Mouse (Mus musculus): ENCODE results near the gene Stxbp4.

GRCm38 (mm10) chr11:90663618-90664297 lies 25.9 kb upstream of the Stxbp4 start:
- TF ChIP-seq POLR2A (IDR thresholded peaks at IDR 0.05; ENCODE audit: low read depth, low read length) (no peak), ZMIZ1 (IDR thresholded peaks at IDR 0.05; ENCODE audit: low read depth, low read length) (no peak), CTCF (conservative IDR thresholded peaks at IDR 0.05 in 1 of 2, IDR thresholded peaks at IDR 0.05 in 1 of 2; ENCODE audit: low read depth in 2 of 2, low read length in 2 of 2) (no peak), EP300 (IDR thresholded peaks at IDR 0.05; ENCODE audit: low read length) (no peak), MYC (IDR thresholded peaks at IDR 0.05; ENCODE audit: low read depth, low read length) (no peak), IRF4 (IDR thresholded peaks at IDR 0.05; ENCODE audit: low read depth, low read length) (no peak), ZC3H11A (IDR thresholded peaks at IDR 0.05; ENCODE audit: low read depth, low read length) (no peak), USF2 (conservative IDR thresholded peaks at IDR 0.05; ENCODE audit: low read depth, low read length) (no peak), SMC3 (IDR thresholded peaks at IDR 0.05; ENCODE audit: low read depth, low read length) (no peak)

Data from CH12.LX (cell line).